Mouse (Mus musculus): ENCODE results near the gene Zbtb39. TPM values are rescaled to one million over a fixed set of nuclear protein-coding genes. Genes with fewer than 3 reads are reported as not detected.
"Not testable (repeated sequence)": the region's sequence is repeated elsewhere in the genome, so short reads cannot be mapped to it uniquely, and the experiment has no call there.

Zbtb39 gene
- polyA plus RNA-seq, 1 experiment: 5.4 TPM

DNA sequence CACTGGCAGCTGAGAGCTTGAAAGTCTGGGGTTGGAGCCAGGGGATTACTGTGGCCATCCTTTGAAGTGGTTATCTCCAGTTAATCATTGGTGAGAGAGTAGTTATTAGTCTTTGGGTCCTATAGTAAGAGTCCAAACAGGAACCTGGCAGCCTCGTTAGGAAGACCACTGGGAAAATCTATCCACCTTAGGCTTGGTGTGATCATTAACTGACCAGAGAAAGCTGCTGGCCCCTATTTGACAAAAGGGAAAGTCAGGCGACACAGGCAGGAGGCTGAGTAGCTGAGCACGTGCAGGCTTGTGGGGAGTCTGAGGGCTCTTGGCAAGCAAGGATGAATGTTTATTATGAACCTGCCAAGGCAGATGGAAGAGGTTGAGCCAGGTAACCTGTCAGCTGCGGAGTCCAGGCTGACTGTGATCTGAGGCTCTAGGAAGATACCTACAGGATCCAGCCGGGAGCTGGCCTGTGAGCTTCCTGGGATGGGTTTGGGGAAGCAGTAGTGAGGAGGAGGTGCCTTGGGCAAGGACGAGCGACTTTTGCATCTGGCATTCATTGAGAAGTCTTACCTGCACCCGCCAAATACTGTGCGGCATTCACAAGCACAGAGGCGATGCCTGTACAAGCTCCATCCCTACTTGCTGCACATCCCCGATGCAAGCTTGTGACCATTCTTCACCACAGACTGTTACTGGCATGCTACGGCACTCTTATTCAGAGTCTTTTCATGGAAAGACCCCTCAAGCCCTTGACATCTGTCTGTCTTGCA, 24.8 kb downstream of the Zbtb39 start:
- no peak overlapping the region for H3K27ac ChIP-seq (ENCODE audit: insufficient read depth, low read length)
- no peak for TF ChIP-seq POLR2A (IDR thresholded peaks at IDR 0.05; ENCODE audit: extremely low read depth, insufficient read depth, low read length)
- no peak for TF ChIP-seq CTCF (IDR thresholded peaks at IDR 0.05; ENCODE audit: extremely low read depth, insufficient read depth, low read length)

GRCm38 (mm10) chr10:127766564-127766963, 27.2 kb downstream of the Zbtb39 start:
- no peak overlapping the region for H3K4me3 ChIP-seq (ENCODE audit: insufficient read depth, low read length)
- TF ChIP-seq POLR2A (IDR thresholded peaks at IDR 0.05; ENCODE audit: extremely low read depth, insufficient read depth, low read length) (no peak), CTCF (IDR thresholded peaks at IDR 0.05; ENCODE audit: extremely low read depth, insufficient read depth, low read length) (no peak)
- no peaks in the 10 kb centered on the region for H3K4me1 ChIP-seq (ENCODE audit: control insufficient read depth, insufficient read depth, low read length)
- H3K27ac ChIP-seq (ENCODE audit: insufficient read depth, low read length): no peak overlapping the region

More for the DNA sequence above, 24.8 kb downstream of the Zbtb39 start:
- H3K4me1 ChIP-seq (ENCODE audit: control insufficient read depth, insufficient read depth, low read length): no peaks in the 10 kb centered on the region
- H3K4me3 ChIP-seq (ENCODE audit: insufficient read depth, low read length): no peak overlapping the region

DNA sequence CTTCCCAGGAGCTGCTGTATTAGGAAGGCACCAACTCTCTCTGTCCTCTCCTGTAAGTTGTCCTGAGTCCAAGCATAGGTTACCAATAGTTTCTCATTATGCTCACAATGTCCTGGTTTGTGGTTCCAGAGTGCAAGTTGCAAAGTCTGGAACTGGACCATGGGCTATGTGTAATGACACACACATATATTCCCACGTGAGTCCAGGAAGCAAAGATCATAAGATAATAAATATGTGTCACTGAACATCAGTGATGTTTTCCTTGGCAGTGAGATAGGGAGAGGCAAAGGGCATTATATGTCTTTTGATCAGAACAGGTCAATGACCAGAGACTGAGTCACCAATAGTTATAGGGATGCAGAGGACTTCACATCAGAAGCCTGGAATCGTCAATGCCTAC, 36.7 kb downstream of the Zbtb39 start, which contains the start of gene Rdh9:
Gene Rdh9 (plus strand): TSS at position 376 of the 400 bp plus-strand sequence.
- Histone ChIP-seq H3K4me3 (ENCODE audit: insufficient read depth, low read length) (no peak within 1 kb of the TSS), H3K27ac (ENCODE audit: insufficient read depth, low read length) (no peak within 1 kb of the TSS), H3K4me1 (ENCODE audit: control insufficient read depth, insufficient read depth, low read length) (no peaks in the 10 kb centered on the region)
- no peak for TF ChIP-seq POLR2A (IDR thresholded peaks at IDR 0.05; ENCODE audit: extremely low read depth, insufficient read depth, low read length)
- no peak for TF ChIP-seq CTCF (IDR thresholded peaks at IDR 0.05; ENCODE audit: extremely low read depth, insufficient read depth, low read length)

- H3K27ac ChIP-seq (ENCODE audit: insufficient read depth, low read length); H3K4me1 ChIP-seq (ENCODE audit: control insufficient read depth, insufficient read depth, low read length); H3K4me3 ChIP-seq (ENCODE audit: insufficient read depth, low read length): not testable (repeated sequence)
Measured at GRCm38 (mm10) chr10:127782321-127782720, 43.0 kb downstream of the Zbtb39 start.

- H3K4me3 ChIP-seq (ENCODE audit: insufficient read depth, low read length); H3K4me1 ChIP-seq (ENCODE audit: control insufficient read depth, insufficient read depth, low read length); H3K27ac ChIP-seq (ENCODE audit: insufficient read depth, low read length): not testable (repeated sequence)
Measured at GRCm38 (mm10) chr10:127785411-127785810, 46.1 kb downstream of the Zbtb39 start.

Other genes with a start within 250 kb of the Zbtb39 start
- 9.5 and 10.6 TPM in 2 replicates for gene Stac3, start 237.9 kb upstream of the Zbtb39 start, polyA plus RNA-seq (2012; rRNA removed)
- 10.0 and 10.6 TPM in 2 replicates for gene Ndufa4l2, start 224.6 kb upstream of the Zbtb39 start, polyA plus RNA-seq (2012; rRNA removed)
- 38.6 and 39.7 TPM in 2 replicates for gene Shmt2, start 217.1 kb upstream of the Zbtb39 start, polyA plus RNA-seq (2012; rRNA removed)
- 3.0 and 3.8 TPM in 2 replicates for gene Nxph4, start 205.0 kb upstream of the Zbtb39 start, polyA plus RNA-seq (2012; rRNA removed)
- 294 and 309 TPM in 2 replicates for gene Lrp1, start 118.4 kb upstream of the Zbtb39 start, polyA plus RNA-seq (2012; rRNA removed)
- 11.9 and 12.6 TPM in 2 replicates for gene Stat6, start 96.6 kb upstream of the Zbtb39 start, polyA plus RNA-seq (2012; rRNA removed)
- 3.8 TPM in 2 replicates for gene Nemp1, start 72.6 kb upstream of the Zbtb39 start, polyA plus RNA-seq (2012; rRNA removed)
- 35.3 and 40.3 TPM in 2 replicates for gene Nab2, start 71.0 kb upstream of the Zbtb39 start, polyA plus RNA-seq (2012; rRNA removed)
- 1.3 and 1.7 TPM in 2 replicates for gene Myo1a, start 34.4 kb upstream of the Zbtb39 start, polyA plus RNA-seq (2012; rRNA removed)
- 25.9 and 31.9 TPM in 2 replicates for gene Tac2, start 15.1 kb upstream of the Zbtb39 start, polyA plus RNA-seq (2012; rRNA removed)
- 1.3 and 1.4 TPM in 2 replicates for gene Gpr182, start 12.2 kb downstream of the Zbtb39 start, polyA plus RNA-seq (2012; rRNA removed)
- 0.15 and 0.25 TPM in 2 replicates for gene Rdh1, start 20.2 kb downstream of the Zbtb39 start, polyA plus RNA-seq (2012; rRNA removed)
- 1.2 TPM in 1 of 2 replicates, not detected in the other for gene Rdh16f1, start 20.2 kb downstream of the Zbtb39 start, polyA plus RNA-seq (2012; rRNA removed)
- gene Rdh9, start 36.8 kb downstream of the Zbtb39 start, polyA plus RNA-seq (2012; rRNA removed): 0.13 and 1.4 TPM in 2 replicates
- gene Rdh16, start 61.6 kb downstream of the Zbtb39 start, polyA plus RNA-seq (2012; rRNA removed): 0.21 and 0.38 TPM in 2 replicates
- gene Rdh19, start 110.4 kb downstream of the Zbtb39 start, polyA plus RNA-seq (2012; rRNA removed): not detected in 2 replicates
- gene Rdh16f2, start 126.9 kb downstream of the Zbtb39 start, polyA plus RNA-seq (2012; rRNA removed): not detected in 2 replicates
- not detected in 2 replicates for gene Rdh7, start 149.3 kb downstream of the Zbtb39 start, polyA plus RNA-seq (2012; rRNA removed)
- gene Sdr9c7, start 159.0 kb downstream of the Zbtb39 start, polyA plus RNA-seq (2012; rRNA removed): 0.09 and 0.15 TPM in 2 replicates